Mouse (Mus musculus): Measurements from ENCODE around the gene Abtb1.

DNA sequence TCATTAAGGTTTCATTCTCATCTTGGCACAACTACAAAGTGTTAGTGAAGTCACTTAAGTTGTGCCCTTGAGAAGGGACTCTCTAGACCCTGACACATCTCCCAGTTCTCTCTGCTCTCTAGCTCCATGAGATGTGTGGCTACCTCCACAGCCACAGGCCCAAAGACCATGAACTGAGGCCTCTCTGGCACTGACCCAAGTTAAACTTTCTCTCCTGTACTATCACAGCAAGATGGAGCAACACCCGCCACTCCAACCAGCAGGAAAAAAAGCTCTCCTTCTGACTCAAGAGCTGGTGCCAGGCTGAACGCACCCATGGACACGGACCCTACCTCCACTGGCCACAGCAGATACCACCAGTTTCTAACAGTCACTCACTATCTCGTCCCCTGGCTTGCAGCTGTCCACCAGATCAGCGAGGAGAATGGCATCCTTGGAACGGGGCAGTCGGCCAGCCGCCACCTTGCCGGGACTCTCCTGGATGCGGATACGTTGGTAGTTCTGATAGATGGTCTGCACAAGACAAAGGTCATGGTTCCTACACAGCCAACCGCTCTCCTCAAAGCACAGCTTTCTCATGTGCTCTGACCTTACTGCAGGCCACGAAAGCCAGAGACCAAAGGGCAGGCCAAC is 47.7 kb upstream of the Abtb1 start:
- no peak for TF ChIP-seq GATA1 (IDR thresholded peaks at IDR 0.05; ENCODE audit: low read length)
- no peak for TF ChIP-seq TAL1 (IDR thresholded peaks at IDR 0.05; ENCODE audit: low read length)
